Mouse (Mus musculus) heart, postnatal 0 days (tissue): Measurements from ENCODE around the gene Myh3. TPM values are rescaled to one million over a fixed set of nuclear protein-coding genes. Genes with fewer than 3 reads are reported as not detected.

Source experiments
- ATAC-seq: fragments of 200-750 bp; cut with Nextera tagmentation; 2 replicates; pipeline ENCODE4 v1.8.0; 2017; ENCODE audit warnings: low read depth, moderate number of reproducible peaks, moderate library complexity; ENCODE audit not compliant: insufficient read depth
- DNase-seq: peaks from one replicate; pipeline ENCODE4 v3.0.0-alpha.2; 2016; ENCODE audit warnings: low spot score
- H3K27ac ChIP-seq: fragments of 300-500 bp; sonication (generic); 2 replicates; pipeline ENCODE4 v1.5.1; 2014; ENCODE audit warnings: low read depth, mild to moderate bottlenecking
- H3K27me3 ChIP-seq: fragments of 300-500 bp; sonication (generic); 2 replicates; pipeline ENCODE4 v1.6.1; 2014; ENCODE audit warnings: low read length, mixed read lengths; ENCODE audit not compliant: control insufficient read depth, insufficient read depth
- H3K36me3 ChIP-seq: fragments of 300-500 bp; sonication (generic); replicated peaks from 2 replicates; pipeline ENCODE4 v1.6.1; 2014; ENCODE audit warnings: low read length, mixed read lengths; ENCODE audit not compliant: control insufficient read depth, insufficient read depth
- H3K4me1 ChIP-seq: fragments of 300-500 bp; sonication (generic); 2 replicates; pipeline ENCODE4 v1.6.1; 2014; ENCODE audit warnings: antibody characterized with exemption; ENCODE audit not compliant: control insufficient read depth, insufficient read depth
- H3K4me2 ChIP-seq: fragments of 300-500 bp; sonication (generic); 2 replicates; pipeline ENCODE4 v1.6.1; 2014; ENCODE audit warnings: low read depth, mild to moderate bottlenecking, low read length, moderate library complexity
- H3K4me3 ChIP-seq: fragments of 300-500 bp; sonication (generic); 2 replicates; pipeline ENCODE4 v1.5.1; 2014; ENCODE audit warnings: low read depth, low read length
- H3K9ac ChIP-seq: fragments of 300-500 bp; sonication (generic); replicated peaks from 2 replicates; pipeline ENCODE4 v1.6.1; 2014; ENCODE audit warnings: low read depth, low read length, mixed read lengths
- H3K9me3 ChIP-seq: fragments of 300-500 bp; sonication (generic); replicated peaks from 2 replicates; pipeline ENCODE4 v1.6.1; 2016; ENCODE audit warnings: low read length; ENCODE audit not compliant: control insufficient read depth
- CTCF ChIP-seq: IDR thresholded peaks from 2 replicates; pipeline ENCODE4 v1.5.1; 2016; ENCODE audit warnings: antibody characterized with exemption, control low read depth, low read depth
- EP300 ChIP-seq: IDR thresholded peaks from 2 replicates; pipeline ENCODE4 v1.6.1; 2016; ENCODE audit warnings: antibody characterized with exemption, low read depth
- WGBS: fragments of 180-500 bp; shearing (Covaris S2); extraction: QIAGEN DNeasy Blood & Tissue Kit; methylation state at CpG from one replicate; pipeline ENCODE4 v1.1.7; 2014; 5-methylcytosine and 5-hydroxymethylcytosine counted together
- polyA plus RNA-seq: library from polyadenylated mRNA; unstranded; fragments of >200 nt; fragmentation: Nextera tagmentation; extraction: Ambion mirVana; gene quantifications from 2 replicates; pipeline ENCODE4 v1.2.1, GENCODE M21; 2015
- total RNA-seq: library from RNA; depleted of rRNA; stranded (reverse); fragments of >200 nt; gene quantifications from 2 replicates; pipeline ENCODE4 v1.2.3, GENCODE M21; 2014; ENCODE audit warnings: low replicate concordance

The Myh3 gene
- total and polyA plus RNA-seq, 2 experiments from 2014 or later, result 0.01 TPM; not detected in 1

DNA sequence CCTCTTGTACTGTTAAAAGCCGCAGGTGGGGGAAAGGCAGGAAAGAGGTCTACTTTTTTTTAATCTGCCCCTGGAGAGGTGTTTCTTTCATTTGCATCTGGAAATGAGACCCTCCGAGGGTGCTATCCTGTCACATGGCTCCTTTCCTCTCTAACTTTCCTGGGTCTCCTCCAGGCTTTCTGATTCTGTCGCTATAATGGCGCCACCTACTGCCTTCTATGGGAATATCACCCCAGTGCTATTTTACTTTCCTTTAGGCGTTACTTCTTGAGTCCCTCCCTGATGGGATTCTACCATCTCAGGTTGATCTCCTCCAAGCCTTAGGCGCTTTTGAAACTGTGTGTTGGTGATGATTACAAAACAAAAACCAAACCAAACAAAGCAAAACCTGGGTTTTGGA, 22.1 kb downstream of the Myh3 start:
- H3K9ac ChIP-seq, result no peak overlapping the region
- H3K9me3 ChIP-seq, result no peaks in the 10 kb centered on the region
- H3K4me2 ChIP-seq, result no peak overlapping the region
- DNase-seq, result peak; percentile 36
- 28% methylated on average over 6 of the region's 6 CpGs for WGBS
- 0 out of 2 replicates have a peak, but pooled peaks cover 2% of the 10 kb centered on the region for H3K4me1 ChIP-seq
- no peaks in the 10 kb centered on the region for H3K36me3 ChIP-seq
- no peak overlapping the region for H3K27ac ChIP-seq
- H3K4me3 ChIP-seq, result no peak overlapping the region
- TF ChIP-seq CTCF, result peak; percentile 58
- no peak for TF ChIP-seq EP300
- H3K27me3 ChIP-seq, result no peaks in the 10 kb centered on the region
- no peak for ATAC-seq

DNA sequence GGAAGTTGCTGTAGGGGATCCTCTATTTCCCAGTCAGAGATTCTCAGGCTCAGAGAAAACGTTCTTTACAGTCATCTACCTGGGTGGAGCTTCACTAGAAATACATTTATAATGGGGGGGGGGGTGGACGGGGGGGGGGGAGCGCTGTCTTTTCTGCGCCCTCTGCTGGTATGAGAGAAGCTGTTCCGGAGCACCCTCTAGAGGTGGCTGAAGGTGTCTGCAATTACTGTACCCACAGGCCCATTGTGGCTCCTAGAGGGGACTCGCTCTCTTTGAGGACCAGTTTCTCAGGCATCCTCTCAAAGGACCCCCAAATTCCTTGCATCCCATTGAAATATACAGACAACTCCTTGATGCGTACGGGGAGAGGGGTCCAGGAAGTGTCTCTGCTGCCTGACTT, 23.6 kb downstream of the Myh3 start:
- TF ChIP-seq EP300, result no peak
- peak; percentile 70 for TF ChIP-seq CTCF
- Histone ChIP-seq H3K36me3 (no peaks in the 10 kb centered on the region), H3K27ac (no peak overlapping the region), H3K4me1 (0 out of 2 replicates have a peak, but pooled peaks cover 2% of the 10 kb centered on the region), H3K4me2 (no peak overlapping the region), H3K27me3 (no peaks in the 10 kb centered on the region), H3K9me3 (no peaks in the 10 kb centered on the region), H3K4me3 (no peak overlapping the region), H3K9ac (no peak overlapping the region)
- 25% methylated on average over 7 of the region's 8 CpGs for WGBS
- ATAC-seq, result no peak
- DNase-seq, result peak; percentile 38

DNA sequence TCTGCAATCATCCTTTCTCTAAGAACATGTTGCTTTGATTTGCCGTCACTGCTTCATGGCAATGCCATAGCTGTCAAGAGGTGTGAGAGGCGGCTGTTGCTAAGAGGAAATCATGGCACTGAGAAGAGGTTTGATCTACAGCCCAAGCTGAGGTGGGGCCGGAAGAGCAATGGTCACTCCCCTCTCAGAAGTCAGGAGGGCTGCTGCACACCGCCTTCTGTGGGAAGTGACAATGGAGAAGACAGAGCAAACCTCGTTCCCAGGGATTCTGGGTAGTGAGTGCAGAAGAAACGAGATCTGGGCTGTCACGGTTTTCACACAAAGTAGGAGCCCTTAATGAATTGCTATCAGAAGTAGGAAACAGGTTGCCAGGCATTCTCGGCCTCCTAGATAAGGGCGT, 25.2 kb downstream of the Myh3 start:
- H3K36me3 ChIP-seq, result no peaks in the 10 kb centered on the region
- no peak overlapping the region for H3K4me2 ChIP-seq
- H3K27ac ChIP-seq, result no peak overlapping the region
- H3K4me1 ChIP-seq, result 0 out of 2 replicates have a peak, but pooled peaks cover 2% of the 10 kb centered on the region
- H3K4me3 ChIP-seq, result no peak overlapping the region
- DNase-seq (no peak), ATAC-seq (no peak)
- no peak for TF ChIP-seq CTCF
- TF ChIP-seq EP300, result no peak
- H3K9ac ChIP-seq, result no peak overlapping the region
- H3K9me3 ChIP-seq, result no peaks in the 10 kb centered on the region
- WGBS, result 81% methylated on average over 9 of the region's 9 CpGs
- no peaks in the 10 kb centered on the region for H3K27me3 ChIP-seq

DNA sequence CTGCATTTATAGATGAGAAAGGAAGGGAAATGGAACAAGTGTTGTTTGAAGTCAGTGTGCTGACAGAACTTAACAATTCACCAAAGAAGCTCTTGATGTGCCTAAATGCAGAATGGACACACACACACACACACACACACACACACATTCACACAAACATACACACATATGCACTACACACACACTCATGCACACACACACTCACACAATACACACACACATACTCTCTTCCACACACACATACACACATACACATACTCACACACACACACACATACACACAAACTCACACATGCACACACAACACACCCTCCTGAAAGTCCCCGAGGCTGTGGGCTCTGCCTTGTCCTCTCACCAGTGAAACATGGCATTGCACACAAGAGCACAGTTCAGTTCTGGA, 26.1 kb downstream of the Myh3 start:
- H3K9me3 ChIP-seq, result no peaks in the 10 kb centered on the region
- H3K4me1 ChIP-seq, result 0 out of 2 replicates have a peak, but pooled peaks cover 2% of the 10 kb centered on the region
- no peak overlapping the region for H3K9ac ChIP-seq
- H3K4me3 ChIP-seq, result no peak overlapping the region
- TF ChIP-seq CTCF (no peak), EP300 (no peak)
- no peak for DNase-seq
- 38% methylated on average over 1 of the region's 1 CpGs for WGBS
- H3K4me2 ChIP-seq, result no peak overlapping the region
- H3K27ac ChIP-seq, result peak overlapping the region; percentile 66
- peak; percentile 45; the same call in 1 of the 2 replicates for ATAC-seq
- no peaks in the 10 kb centered on the region for H3K36me3 ChIP-seq
- no peaks in the 10 kb centered on the region for H3K27me3 ChIP-seq

DNA sequence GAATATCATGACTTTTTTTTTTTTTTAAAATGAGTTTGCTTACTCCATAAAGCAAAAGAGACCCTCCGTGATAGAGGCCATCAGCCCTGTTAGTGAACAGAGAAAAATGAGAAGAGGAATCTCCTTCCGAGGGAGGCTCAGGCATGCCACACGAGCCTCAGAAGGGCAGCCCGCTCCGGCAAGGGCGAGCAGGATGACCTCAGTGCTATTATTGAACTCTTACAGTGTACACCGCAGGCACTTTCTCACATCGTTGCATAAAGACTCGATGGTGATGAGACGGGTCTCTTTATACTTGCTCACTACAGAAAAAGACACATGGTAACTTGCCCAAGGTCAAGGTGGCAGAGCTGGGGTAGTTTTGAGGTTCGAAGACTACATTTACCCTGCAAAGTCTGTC, 26.6 kb downstream of the Myh3 start:
- H3K9ac ChIP-seq, result no peak overlapping the region
- peak; percentile 92 for ATAC-seq
- no peaks in the 10 kb centered on the region for H3K36me3 ChIP-seq
- peak overlapping the region; percentile 66 for H3K27ac ChIP-seq
- DNase-seq, result peak; percentile 81
- no peaks in the 10 kb centered on the region for H3K27me3 ChIP-seq
- no peak overlapping the region for H3K4me3 ChIP-seq
- WGBS, result 26% methylated on average over 11 of the region's 11 CpGs
- no peaks in the 10 kb centered on the region for H3K9me3 ChIP-seq
- no peak for TF ChIP-seq CTCF
- no peak for TF ChIP-seq EP300
- 0 out of 2 replicates have a peak, but pooled peaks cover 2% of the 10 kb centered on the region for H3K4me1 ChIP-seq
- no peak overlapping the region for H3K4me2 ChIP-seq

DNA sequence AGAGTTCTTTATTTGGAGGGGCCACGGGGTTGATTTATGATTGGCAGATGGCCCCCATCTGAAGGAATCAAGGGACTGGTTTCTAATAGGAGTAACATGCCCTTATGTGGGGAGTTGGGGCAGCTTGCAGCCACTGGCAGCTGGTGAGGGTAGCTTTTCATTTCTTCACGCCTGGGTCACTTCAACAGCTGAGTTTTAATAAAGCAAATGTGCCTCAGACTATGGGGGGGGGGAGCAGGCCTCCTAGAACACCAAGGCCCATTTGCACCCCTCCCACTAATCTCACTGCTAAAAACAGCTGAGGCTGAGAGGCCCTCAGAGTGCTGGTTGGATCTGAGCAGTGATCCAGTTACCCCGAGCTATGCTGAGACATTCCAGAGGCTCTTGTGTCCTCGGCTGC, 27.6 kb downstream of the Myh3 start:
- H3K27ac ChIP-seq, result no peak overlapping the region
- TF ChIP-seq EP300, result no peak
- TF ChIP-seq CTCF, result no peak
- H3K4me3 ChIP-seq, result no peak overlapping the region
- no peak overlapping the region for H3K9ac ChIP-seq
- no peaks in the 10 kb centered on the region for H3K27me3 ChIP-seq
- ATAC-seq (no peak), DNase-seq (no peak)
- H3K36me3 ChIP-seq, result no peaks in the 10 kb centered on the region
- H3K4me2 ChIP-seq, result no peak overlapping the region
- no peaks in the 10 kb centered on the region for H3K9me3 ChIP-seq
- 33% methylated on average over 4 of the region's 4 CpGs for WGBS
- H3K4me1 ChIP-seq, result 0 out of 2 replicates have a peak, but pooled peaks cover 2% of the 10 kb centered on the region
